Mouse (Mus musculus) layer of hippocampus, postnatal 10 days (tissue): ENCODE results near the gene Tctex1d1. TPM values are rescaled to one million over a fixed set of nuclear protein-coding genes. Genes with fewer than 3 reads are reported as not detected.

Experiments used
- total RNA-seq, 2 experiments: library from RNA; stranded (reverse); gene quantifications; 2 replicates each; pipeline ENCODE4 v1.2.3; 2021

Gene Tctex1d1
- total RNA-seq, 2 experiments from 2014 or later, result 1.1 to 1.3 TPM

Other genes with a start within 250 kb of the Tctex1d1 start
- gene Sgip1, start 237.3 kb upstream of the Tctex1d1 start, total RNA-seq, result 100 to 1,000 TPM; 235 to 256 TPM
- not detected for gene Insl5, start 48.2 kb downstream of the Tctex1d1 start, total RNA-seq
- 10 to 100 TPM; 45.8 to 53.8 TPM for gene Mier1, start 135.8 kb downstream of the Tctex1d1 start, total RNA-seq
- 10 to 100 TPM in 1 of 2 experiments, 1 to 10 TPM in 1; 9.3 to 10.9 TPM for gene Wdr78, start 135.9 kb downstream of the Tctex1d1 start, total RNA-seq
- 10 to 100 TPM; 14.7 to 17.2 TPM for gene Slc35d1, start 236.6 kb downstream of the Tctex1d1 start, total RNA-seq